Mouse (Mus musculus) brain, embryonic 14.5 days (tissue): ENCODE measurements at regions not wholly inside any gene's neighbourhood (a gene's known extent, or its start where the extent isn't known, plus 50 kb on each side); places are given as distances from the start of the nearest gene placed in this dataset.

Experiments
- CTCF ChIP-seq: fragments of 200-500 bp; IDR thresholded peaks from 2 replicates; pipeline ENCODE4 v1.5.1; 2012; ENCODE audit warnings: inconsistent platforms, mild to moderate bottlenecking, moderate library complexity, borderline replicate concordance; ENCODE audit not compliant: insufficient read depth, insufficient read length; ENCODE audit errors: extremely low read depth
- POLR2A ChIP-seq: fragments of 200-500 bp; IDR thresholded peaks from 2 replicates; pipeline ENCODE4 v1.6.1; 2012; ENCODE audit warnings: mild to moderate bottlenecking, inconsistent platforms, borderline replicate concordance; ENCODE audit not compliant: poor library complexity, insufficient read depth, insufficient read length, severe bottlenecking; ENCODE audit errors: extremely low read depth

GRCm38 (mm10) chr8:6188422-6188821 lies 1083.3 kb upstream of the Slc10a2 start:
- TF ChIP-seq POLR2A: no peak
- TF ChIP-seq CTCF: no peak
